Mouse (Mus musculus): ENCODE measurements around the gene Tor4a.

Gene Tor4a

DNA sequence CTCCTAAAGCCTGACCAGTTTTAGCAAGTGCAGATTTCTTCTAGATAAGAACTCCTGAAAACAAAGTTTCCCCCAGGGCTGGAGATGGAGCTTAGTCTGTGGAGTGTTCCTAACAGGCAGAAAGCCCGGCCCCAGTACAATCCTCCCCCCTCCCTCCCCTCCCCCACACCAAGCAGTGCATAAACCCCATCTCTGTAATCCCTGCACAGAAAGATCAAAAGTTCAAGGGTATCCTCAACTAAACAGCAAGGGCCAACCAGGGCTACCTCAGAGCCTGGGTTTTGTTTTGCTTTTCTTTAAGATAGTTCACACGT lies 28.1 kb downstream of the Tor4a start:
- DNase-seq = no peak

DNA sequence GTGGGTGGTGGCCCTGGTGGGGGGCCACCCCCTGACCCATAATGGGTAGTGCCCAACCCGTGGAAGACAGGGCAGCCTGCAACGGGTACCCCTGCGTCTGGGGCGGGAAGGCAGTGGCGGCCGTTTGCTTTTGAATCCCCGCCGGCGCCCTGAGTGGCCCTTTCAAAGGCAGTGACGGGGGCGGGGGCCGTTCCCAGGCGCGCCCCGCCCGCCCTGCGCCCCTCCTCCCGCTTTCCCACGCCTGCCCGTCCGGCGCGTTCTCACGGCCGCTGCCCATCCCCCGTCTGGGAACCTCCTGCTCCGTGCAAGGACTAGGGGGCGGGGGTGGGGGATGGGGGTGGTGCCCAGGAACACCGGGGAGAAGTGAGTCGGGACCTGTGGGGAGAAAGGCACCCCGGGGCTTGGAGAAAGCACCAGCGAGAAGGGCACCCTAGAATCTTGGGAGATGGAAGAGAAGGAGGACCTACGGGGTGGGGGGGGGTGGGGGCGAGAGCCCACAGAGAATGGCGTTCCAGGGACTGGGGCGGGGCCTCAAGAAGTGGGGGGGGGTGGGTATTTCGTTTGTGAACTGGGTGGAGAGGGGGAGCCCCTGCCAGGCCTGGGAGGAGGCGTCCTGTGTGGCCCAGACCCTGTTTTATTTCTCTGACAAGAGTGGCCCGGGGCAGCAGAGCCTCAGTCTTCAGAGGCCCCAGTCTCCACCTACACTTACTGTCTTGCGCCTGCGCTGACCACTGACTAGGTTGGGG lies 28.6 kb downstream of the Tor4a start:
- no peak for DNase-seq

DNA sequence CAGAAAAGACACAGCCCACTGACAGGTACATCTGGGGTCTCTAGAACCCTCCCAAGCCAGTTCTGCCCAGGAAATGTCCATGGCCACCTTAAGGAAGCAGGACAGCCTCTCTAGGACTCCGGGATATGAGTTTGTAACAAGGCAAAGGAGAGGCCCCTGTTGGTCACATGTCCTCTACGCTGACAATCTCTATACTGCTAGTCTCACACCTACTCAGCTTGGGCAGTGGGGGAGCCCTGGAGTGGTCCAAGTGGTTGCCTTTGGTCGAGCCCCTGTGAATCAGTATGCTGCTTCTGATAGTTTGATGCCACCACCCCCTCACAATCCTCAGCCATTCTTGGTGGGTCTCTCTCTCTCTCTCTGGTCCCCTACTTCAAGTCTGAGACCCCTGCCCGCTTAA lies 29.2 kb downstream of the Tor4a start:
- DNase-seq = no peak

DNA sequence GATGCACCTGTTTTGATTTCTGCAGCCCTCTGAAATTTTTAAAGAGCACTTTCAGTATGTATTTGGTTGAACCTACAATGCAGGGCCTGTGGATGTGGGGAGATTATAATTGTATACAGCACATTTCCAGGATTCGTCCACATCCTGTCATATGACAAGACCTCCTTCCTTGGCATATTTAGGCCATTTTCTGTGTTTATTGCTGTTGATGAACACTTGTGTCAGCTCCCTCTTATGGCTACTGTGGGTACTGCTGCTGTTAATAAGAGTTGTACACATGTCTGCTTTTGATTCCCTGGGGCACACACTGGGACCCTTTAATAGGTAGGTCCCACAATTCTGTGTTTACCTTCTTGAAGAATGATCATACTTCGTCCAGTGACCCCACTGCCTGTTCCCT lies 39.0 kb downstream of the Tor4a start:
- no peak for DNase-seq

DNA sequence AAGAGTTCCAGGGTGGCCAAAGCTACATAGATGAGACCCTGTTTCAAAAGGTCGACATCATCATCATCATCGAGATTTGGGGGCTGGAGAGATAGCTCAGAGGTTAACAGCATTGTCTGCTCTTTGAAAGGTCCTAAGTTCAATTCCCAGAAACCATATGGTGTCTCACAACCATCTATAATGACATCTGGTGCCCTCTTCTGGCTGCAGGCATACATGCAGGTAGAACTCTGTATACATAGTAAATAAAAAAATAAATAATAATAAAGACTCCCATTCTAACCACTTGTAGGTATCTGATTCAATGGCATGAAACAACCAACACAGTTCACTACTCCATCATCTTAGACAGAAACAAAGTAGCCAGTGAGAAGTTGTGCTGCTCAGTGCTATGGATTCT lies 39.7 kb downstream of the Tor4a start:
- no peak for DNase-seq

DNA sequence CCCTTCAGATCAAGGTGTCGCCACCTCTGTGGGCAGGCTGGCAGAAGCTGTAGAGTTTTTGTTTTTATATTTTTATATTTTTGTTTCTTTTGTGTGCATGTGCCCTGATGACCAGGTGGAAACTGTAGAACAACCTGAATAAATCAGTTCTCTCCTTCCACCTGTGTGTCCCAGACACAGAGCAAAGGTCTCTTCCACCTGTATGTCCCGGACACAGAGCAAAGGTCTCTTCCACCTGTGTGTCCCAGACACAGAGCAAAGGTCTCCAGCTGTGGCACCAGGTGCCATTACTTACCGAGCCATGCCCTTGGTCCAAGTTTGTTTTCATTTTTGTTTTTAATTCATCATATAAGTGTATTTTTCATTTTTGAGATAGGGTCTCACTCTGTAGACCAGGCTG lies 40.5 kb downstream of the Tor4a start:
- no peak for DNase-seq

DNA sequence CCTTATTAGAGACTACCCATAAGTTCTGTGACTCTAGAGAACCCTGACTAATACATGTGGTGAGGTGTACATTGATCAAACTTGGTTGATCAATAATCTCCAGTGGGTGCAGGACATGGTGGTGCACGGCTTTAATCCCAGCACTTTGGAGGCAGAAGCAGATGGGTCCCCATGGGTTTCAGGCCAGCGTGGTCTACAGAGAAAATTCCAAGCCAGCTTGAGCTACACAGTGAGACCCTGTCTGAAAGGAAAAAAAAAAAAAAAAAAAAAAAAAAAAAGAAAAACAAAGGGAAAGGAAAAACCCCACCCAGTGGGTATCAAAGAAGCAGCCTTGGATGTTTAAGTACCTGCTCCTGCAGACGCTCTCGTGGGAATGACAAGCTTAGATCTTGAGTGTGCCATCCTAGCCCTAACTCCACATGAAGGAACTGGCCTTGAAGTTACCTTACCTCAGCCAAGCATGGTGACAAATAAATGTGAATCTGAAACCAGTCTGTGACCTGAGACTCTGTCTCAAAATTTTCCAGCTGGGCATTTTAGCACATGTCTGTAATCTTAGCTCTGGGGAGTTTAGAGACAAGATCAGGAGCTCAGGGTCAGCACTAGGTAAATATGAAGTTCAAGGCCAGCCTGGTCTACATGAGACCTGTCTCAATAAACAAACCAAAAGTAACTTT lies 45.3 kb downstream of the Tor4a start:
- no peak for DNase-seq

DNA sequence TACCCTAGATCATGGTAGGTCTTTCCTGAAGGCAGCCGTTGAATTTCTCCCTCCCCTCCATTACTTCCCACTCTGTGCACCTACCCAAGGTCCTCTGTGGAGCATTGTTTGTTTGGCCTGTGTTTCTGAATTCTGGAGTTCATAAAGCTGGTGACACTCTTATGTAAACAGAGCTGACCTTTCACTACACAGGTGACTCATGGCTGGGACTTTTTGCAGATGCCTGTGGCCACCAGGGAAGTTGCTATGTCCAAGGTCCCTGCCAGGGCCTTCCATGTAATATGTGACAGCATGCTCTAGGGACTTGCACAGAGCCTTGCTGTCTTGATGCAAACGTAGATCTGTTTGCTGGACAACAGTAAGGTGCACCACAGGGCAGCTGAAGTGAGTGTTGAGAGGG lies 47.0 kb downstream of the Tor4a start:
- DNase-seq = no peak

DNA sequence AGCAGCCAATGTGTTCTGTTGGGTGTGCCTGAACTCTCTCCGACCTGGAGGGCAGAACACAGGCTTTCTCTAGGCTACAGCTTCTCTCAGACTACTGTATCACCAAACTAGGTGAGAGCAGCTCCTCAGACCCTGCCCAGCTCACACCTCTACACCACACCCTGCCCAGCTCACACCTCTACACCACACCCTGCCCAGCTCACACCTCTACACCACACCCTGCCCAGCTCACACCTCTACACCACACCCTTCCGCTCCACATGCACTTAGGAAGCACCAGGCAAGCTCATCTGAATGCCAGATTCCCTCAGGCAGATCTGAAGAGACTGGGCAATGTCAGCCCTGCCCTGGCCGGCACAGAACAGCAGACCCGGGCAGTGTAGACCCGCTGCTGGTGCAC lies 48.8 kb downstream of the Tor4a start:
- DNase-seq = no peak

DNA sequence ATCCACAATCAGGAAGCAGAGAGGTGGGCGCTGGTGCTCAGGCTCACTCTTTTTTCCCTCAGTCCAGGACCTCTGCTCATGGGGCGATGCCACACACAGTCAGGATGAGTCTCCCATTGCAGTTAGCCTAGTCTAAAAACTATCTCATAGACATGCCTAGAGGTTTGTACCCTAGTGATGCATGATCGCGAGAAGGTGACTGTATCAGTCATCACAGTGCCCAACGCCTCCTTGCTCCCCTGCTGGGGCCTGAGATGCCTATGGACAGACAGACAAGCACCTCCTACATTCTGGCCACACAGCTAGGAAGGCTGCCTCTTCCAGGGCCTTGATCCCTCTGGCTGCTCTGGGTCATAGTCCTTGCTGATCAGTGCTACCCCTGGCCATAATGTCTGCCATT lies 49.3 kb downstream of the Tor4a start:
- no peak for DNase-seq

DNA sequence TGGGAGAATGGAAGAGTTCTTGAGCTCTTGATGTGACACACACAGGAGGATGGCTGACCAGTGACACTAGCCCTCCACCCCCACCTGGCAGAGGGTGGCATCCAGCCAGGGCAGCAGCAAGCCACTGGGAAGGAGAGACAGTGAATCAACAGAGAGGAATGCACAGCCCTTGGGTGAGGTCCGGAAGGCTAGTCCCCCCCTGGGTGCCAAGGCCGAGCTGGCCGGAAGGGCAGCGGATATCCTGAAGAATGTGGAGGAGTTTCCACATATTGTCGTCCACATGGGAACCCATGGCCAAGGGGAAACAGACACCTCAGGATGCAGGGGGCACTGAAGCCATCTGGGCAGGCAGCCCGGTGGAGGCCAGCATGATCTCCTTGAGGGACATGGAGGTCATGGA lies 51.3 kb downstream of the Tor4a start:
- DNase-seq = no peak
